Mouse (Mus musculus) mature B cell (primary cell): Measurements from ENCODE around the gene Olfr68.
"Not testable (repeated sequence)": the region's sequence is repeated elsewhere in the genome, so short reads cannot be mapped to it uniquely, and the experiment has no call there.

Experiments
- in situ Hi-C: fragments of 300-500 bp; cut with MboI; formaldehyde crosslinking; loops from 2 replicates; pipeline ENCODE4 v1.14.3; 2019

The Olfr68 gene

GRCm38 (mm10) chr7:103767687-103768086, 11.8 kb downstream of the Olfr68 start:
- in situ Hi-C loops = not testable (repeated sequence)

GRCm38 (mm10) chr7:103762212-103762611, 17.3 kb downstream of the Olfr68 start:
- in situ Hi-C loops = not testable (repeated sequence)

GRCm38 (mm10) chr7:103757233-103757632, 22.3 kb downstream of the Olfr68 start, which contains the start of gene Olfr630:
TSS of gene Olfr630 (minus strand) at chr7:103757333.
- in situ Hi-C loops = no loop called here

- in situ Hi-C loops = no loop called here
Observed at GRCm38 (mm10) chr7:103744843-103745242, 34.7 kb downstream of the Olfr68 start, which contains the start of gene Olfr629. TSS of gene Olfr629 (minus strand) at chr7:103744943.

- in situ Hi-C loops = no loop called here
Observed at GRCm38 (mm10) chr7:103730074-103730473, 49.4 kb downstream of the Olfr68 start, which contains the start of gene Olfr628. TSS of gene Olfr628 (plus strand) at chr7:103730374.
